Mouse (Mus musculus) liver, postnatal 0 days (tissue): Measurements from ENCODE around the gene Tmem91. TPM values are rescaled to one million over a fixed set of nuclear protein-coding genes. Genes with fewer than 3 reads are reported as not detected.

ENCODE experiments used
- ATAC-seq: fragments of 200-750 bp; cut with Nextera tagmentation; 2 replicates; pipeline ENCODE4 v1.8.0; 2017; ENCODE audit warnings: mild to moderate bottlenecking, moderate library complexity
- DNase-seq: peaks from one replicate; pipeline ENCODE4 v3.0.0-alpha.2; 2016
- H3K27ac ChIP-seq: fragments of 300-500 bp; sonication (generic); 2 replicates; pipeline ENCODE4 v1.5.1; 2014; ENCODE audit warnings: antibody characterized with exemption, moderate library complexity, mild to moderate bottlenecking, low read depth
- H3K27me3 ChIP-seq: fragments of 300-500 bp; sonication (generic); 2 replicates; pipeline ENCODE4 v1.6.1; 2014; ENCODE audit warnings: low read length, control low read depth, mixed read lengths; ENCODE audit not compliant: insufficient read depth
- H3K36me3 ChIP-seq: fragments of 300-500 bp; sonication (generic); replicated peaks from 2 replicates; pipeline ENCODE4 v1.6.1; 2014; ENCODE audit warnings: mild to moderate bottlenecking, control low read depth, low read length, moderate library complexity, mixed read lengths; ENCODE audit not compliant: insufficient read depth
- H3K4me1 ChIP-seq: fragments of 300-500 bp; sonication (generic); 2 replicates; pipeline ENCODE4 v1.6.1; 2014; ENCODE audit warnings: antibody characterized with exemption, mild to moderate bottlenecking, control low read depth; ENCODE audit not compliant: insufficient read depth
- H3K4me2 ChIP-seq: fragments of 300-500 bp; sonication (generic); 2 replicates; pipeline ENCODE4 v1.6.1; 2014; ENCODE audit warnings: low read depth, mild to moderate bottlenecking, low read length, moderate library complexity, mixed read lengths
- H3K4me3 ChIP-seq: fragments of 300-500 bp; sonication (generic); 2 replicates; pipeline ENCODE4 v1.5.1; 2014; ENCODE audit warnings: low read depth, low read length
- H3K9ac ChIP-seq: fragments of 300-500 bp; sonication (generic); replicated peaks from 2 replicates; pipeline ENCODE4 v1.6.1; 2014; ENCODE audit warnings: mild to moderate bottlenecking, moderate library complexity
- H3K9me3 ChIP-seq: fragments of 300-500 bp; sonication (generic); 2 replicates; pipeline ENCODE4 v1.6.1; 2016; ENCODE audit warnings: mild to moderate bottlenecking, control low read depth, low read length, mixed read lengths
- CTCF ChIP-seq: sonication (generic); IDR thresholded peaks from 2 replicates; pipeline ENCODE4 v1.5.1; 2016; ENCODE audit warnings: antibody characterized with exemption, low read depth
- EP300 ChIP-seq: IDR thresholded peaks from 2 replicates; pipeline ENCODE4 v1.6.1; 2016; ENCODE audit warnings: antibody characterized with exemption, low read depth, mild to moderate bottlenecking
- WGBS: fragments of 180-500 bp; shearing (Covaris S2); extraction: QIAGEN DNeasy Blood & Tissue Kit; methylation state at CpG from one replicate; pipeline ENCODE4 v1.1.7; 2014; ENCODE audit not compliant: insufficient replicate concordance; 5-methylcytosine and 5-hydroxymethylcytosine counted together
- polyA plus RNA-seq: library from polyadenylated mRNA; unstranded; fragments of >200 nt; fragmentation: Nextera tagmentation; extraction: Ambion mirVana; gene quantifications from 2 replicates; pipeline ENCODE4 v1.2.1, GENCODE M21; 2015

Gene Tmem91
- polyA plus RNA-seq, 1 experiment from 2014 or later = 0.76 TPM

DNA sequence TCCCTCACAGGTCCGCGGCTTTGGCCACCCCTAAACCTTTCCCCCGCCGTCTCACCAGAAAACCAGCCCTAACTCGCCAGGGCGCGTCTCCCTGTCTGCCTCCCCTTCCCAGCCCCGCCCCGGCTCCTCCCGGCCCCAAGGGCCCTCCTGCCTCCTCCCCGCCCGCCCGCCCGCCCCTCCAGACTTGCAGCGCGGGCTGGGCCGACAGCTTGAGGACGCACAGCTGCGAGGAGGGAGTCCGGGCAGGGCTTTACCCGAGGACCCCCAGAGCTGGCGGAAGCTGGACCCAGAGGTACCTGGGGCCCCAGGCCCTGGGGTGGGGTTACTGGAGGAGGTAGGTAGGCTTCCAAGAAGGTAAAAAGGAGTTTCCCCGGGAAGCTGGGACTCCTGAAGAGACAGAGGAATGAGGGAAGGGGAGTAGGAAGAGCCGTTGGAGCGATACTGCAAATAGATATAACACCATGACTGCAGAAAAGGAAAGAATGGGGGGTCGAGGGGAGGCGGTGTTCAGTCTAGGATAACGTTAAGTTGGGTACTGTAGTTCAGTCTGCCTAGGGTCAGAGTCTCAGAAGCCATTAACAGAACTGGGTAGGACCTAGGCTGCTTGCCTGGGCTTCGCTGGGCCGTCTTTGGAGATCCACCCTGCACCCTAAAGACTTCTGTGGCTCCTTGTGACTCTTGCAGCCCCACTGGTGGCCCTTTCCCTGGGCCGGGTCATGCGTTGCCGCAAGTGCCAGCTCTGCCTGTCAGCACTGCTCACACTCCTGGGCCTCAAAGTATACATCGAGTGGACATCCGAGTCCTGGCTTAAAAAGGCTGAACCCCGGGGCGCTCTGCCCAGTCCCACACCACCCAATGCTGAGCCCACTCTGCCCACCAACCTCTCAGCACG lies 47.3 kb downstream of the Tmem91 start:
- Histone ChIP-seq H3K9ac (peak overlapping the region; percentile 70), H3K27me3 (no peaks in the 10 kb centered on the region), H3K4me3 (peak overlapping the region; percentile 50), H3K9me3 (no peaks in the 10 kb centered on the region), H3K4me2 (peak overlapping the region; percentile 76), H3K4me1 (peaks cover 28% of the 10 kb centered on the region), H3K36me3 (peaks cover 45% of the 10 kb centered on the region), H3K27ac (peak overlapping the region; percentile 41)
- WGBS = 19% methylated on average over 33 of the region's 38 CpGs
- TF ChIP-seq CTCF (no peak), EP300 (no peak)
- ATAC-seq (peak; percentile 43), DNase-seq (peak; percentile 75)

DNA sequence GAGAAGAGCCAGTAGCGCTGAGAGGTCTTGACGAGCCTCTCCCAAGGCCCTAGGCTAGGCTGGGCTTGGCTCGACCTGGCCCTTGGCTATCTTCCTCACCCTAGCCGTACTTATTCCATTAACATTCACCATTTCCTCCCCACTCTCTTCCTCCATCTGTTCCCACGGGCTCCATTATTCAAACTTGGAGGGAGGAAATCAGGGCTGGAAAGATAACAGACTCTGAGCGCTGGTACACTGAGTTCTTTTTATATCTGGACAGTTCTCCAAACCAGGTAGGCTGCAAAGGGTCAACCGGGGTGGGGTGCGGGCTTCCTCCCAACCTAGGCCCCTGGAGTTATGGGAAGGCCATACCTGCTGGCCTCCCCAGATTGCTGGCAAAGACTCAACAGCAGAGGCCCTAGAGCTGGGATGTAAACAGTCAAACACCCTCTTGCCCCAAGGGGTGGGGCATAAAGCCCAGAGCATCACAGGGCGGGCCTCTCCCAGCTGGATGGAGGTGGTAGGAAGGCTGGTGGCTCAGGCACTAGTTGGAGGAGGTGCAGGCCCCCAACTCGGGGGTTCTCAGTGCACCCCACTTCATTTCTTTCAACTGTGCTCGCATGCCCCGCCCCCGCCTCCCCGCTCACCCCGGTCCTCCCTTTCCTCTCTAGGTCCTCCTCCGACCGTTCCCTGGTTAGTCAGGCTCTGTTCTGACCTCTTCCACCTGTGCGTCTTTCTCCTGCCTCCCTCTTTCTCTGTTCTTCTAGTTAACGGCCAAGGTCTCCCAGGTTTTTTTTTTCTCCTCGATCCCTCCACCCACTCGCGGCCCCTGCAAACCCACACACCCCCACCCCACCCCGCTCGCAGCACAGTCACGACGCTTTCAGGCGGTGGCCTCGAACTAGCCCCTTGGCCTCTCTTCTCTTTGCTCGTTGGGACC lies 48.2 kb downstream of the Tmem91 start, which contains the start of gene B3gnt8:
Gene B3gnt8 (plus strand): TSS at position 146 of the 922 bp plus-strand sequence.
- peak within 1 kb of the TSS; percentile 50 for H3K4me3 ChIP-seq
- WGBS = 14% methylated on average over 29 of the region's 29 CpGs
- peak within 1 kb of the TSS; percentile 70 for H3K9ac ChIP-seq
- peaks cover 26% of the 10 kb centered on the region for H3K4me1 ChIP-seq
- peaks cover 45% of the 10 kb centered on the region for H3K36me3 ChIP-seq
- ATAC-seq (peak; percentile 40), DNase-seq (no peak)
- no peak for TF ChIP-seq EP300
- TF ChIP-seq CTCF = no peak
- H3K9me3 ChIP-seq = no peaks in the 10 kb centered on the region
- peak within 1 kb of the TSS; percentile 41 for H3K27ac ChIP-seq
- H3K4me2 ChIP-seq = peak within 1 kb of the TSS; percentile 76
- no peaks in the 10 kb centered on the region for H3K27me3 ChIP-seq

DNA sequence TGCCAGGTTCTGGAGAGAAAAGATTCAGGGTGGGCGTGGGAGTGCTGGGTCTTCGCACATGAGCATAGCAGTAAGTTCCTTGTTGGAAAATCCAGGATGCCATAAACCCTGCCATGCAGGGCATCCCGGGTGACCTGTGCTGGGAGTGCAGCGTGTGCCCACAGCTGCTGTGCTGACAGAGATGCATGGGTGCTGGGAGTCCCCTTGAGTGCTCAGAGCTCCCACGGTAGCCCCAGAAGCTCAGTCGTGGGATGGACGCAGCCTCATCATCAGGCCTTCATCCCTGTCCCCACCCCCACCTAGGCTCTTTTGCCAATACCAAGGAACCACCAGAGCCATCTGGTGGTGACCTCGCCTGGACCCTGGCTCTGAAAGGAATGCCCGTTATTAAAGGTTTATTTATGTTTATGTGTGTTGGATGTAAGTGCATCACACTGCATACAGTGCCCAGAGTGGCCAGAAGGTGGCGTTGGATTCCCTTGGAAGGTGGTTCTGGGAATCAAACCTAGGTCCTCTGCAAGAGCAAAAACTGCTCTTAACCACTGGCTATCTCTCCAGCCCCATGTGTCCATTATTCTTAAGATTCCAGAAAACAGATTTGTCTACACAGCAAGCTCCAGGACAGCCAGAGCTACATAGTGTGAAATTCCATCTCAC lies 49.2 kb downstream of the Tmem91 start:
- no peak for ATAC-seq
- H3K4me3 ChIP-seq = no peak overlapping the region
- H3K36me3 ChIP-seq = peaks cover 40% of the 10 kb centered on the region
- no peaks in the 10 kb centered on the region for H3K9me3 ChIP-seq
- H3K4me1 ChIP-seq = peaks cover 26% of the 10 kb centered on the region
- DNase-seq = peak; percentile 67
- H3K9ac ChIP-seq = no peak overlapping the region
- H3K4me2 ChIP-seq = no peak overlapping the region
- H3K27me3 ChIP-seq = no peaks in the 10 kb centered on the region
- 0 out of 2 replicates have a peak overlapping the region, but pooled peaks have one; percentile 41 for H3K27ac ChIP-seq
- TF ChIP-seq EP300 = no peak
- TF ChIP-seq CTCF = peak; percentile 76
- WGBS = 67% methylated on average over 10 of the region's 10 CpGs

DNA sequence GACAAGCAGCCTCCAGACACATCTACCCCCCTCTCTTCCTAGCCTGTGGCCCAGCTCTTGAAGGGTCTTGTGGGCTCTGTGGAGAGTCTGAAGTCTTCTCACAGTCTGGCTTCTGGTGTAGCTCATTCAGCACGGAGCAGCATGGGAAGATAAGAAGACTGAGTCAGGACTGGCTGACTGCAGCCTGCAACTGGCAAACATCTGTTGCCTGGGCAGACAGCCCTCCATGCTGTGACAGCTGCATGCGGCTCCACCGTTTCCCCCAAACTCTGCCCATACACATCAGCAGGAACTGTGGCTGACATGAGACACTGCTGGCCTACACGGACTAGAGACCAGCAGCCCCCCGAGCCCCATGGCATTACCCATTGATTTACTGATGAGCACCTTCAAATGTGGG lies 50.1 kb downstream of the Tmem91 start:
- no peak overlapping the region for H3K4me3 ChIP-seq
- no peak for ATAC-seq
- no peak overlapping the region for H3K4me2 ChIP-seq
- no peak overlapping the region for H3K9ac ChIP-seq
- H3K9me3 ChIP-seq = no peaks in the 10 kb centered on the region
- no peak for DNase-seq
- WGBS = 59% methylated on average over 5 of the region's 5 CpGs
- peaks cover 28% of the 10 kb centered on the region for H3K4me1 ChIP-seq
- 0 out of 2 replicates have a peak overlapping the region, but pooled peaks have one; percentile 16 for H3K27ac ChIP-seq
- no peak for TF ChIP-seq EP300
- TF ChIP-seq CTCF = no peak
- peaks cover 32% of the 10 kb centered on the region for H3K36me3 ChIP-seq
- no peaks in the 10 kb centered on the region for H3K27me3 ChIP-seq

DNA sequence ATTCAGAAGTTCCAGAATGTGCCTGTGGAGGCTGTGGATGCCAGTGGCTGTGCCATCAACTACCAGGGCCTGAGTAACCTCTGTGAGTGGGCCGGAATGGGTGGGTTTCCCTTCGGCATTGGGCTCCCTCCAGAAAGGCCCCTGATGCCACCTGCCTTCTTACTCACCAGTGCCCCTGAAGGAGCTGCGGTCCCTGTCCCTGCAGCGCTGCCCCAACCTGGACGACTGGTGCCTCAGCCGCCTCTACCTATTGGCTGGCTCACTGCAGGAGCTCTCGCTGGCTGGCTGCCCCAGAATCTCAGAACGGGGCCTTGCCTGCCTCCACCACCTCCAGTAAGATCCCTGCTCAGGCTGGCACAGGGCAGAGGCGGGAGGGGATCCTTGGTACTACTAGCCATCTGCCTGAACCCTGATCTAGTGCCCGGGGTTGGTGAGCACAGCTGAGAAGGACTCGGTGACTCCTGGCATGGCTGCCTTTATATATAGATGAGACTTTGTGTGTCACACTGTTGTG lies 51.1 kb downstream of the Tmem91 start:
- H3K27me3 ChIP-seq = no peaks in the 10 kb centered on the region
- peaks cover 29% of the 10 kb centered on the region for H3K4me1 ChIP-seq
- no peak overlapping the region for H3K9ac ChIP-seq
- H3K4me3 ChIP-seq = no peak overlapping the region
- no peak overlapping the region for H3K4me2 ChIP-seq
- DNase-seq = no peak
- ATAC-seq = no peak
- H3K36me3 ChIP-seq = peaks cover 23% of the 10 kb centered on the region
- no peaks in the 10 kb centered on the region for H3K9me3 ChIP-seq
- no peak overlapping the region for H3K27ac ChIP-seq
- 83% methylated on average over 11 of the region's 11 CpGs for WGBS
- TF ChIP-seq CTCF = no peak
- TF ChIP-seq EP300 = no peak
